Mouse (Mus musculus) cerebral cortex, adult 2 months (tissue): ENCODE results near the gene Ddx19a.

Experiments used
- WGBS: fragments of 180-500 bp; shearing (Covaris S2); methylation state at CpG from one replicate; pipeline ENCODE4 v1.1.7; 2018; 5-methylcytosine and 5-hydroxymethylcytosine counted together

Gene Ddx19a

DNA sequence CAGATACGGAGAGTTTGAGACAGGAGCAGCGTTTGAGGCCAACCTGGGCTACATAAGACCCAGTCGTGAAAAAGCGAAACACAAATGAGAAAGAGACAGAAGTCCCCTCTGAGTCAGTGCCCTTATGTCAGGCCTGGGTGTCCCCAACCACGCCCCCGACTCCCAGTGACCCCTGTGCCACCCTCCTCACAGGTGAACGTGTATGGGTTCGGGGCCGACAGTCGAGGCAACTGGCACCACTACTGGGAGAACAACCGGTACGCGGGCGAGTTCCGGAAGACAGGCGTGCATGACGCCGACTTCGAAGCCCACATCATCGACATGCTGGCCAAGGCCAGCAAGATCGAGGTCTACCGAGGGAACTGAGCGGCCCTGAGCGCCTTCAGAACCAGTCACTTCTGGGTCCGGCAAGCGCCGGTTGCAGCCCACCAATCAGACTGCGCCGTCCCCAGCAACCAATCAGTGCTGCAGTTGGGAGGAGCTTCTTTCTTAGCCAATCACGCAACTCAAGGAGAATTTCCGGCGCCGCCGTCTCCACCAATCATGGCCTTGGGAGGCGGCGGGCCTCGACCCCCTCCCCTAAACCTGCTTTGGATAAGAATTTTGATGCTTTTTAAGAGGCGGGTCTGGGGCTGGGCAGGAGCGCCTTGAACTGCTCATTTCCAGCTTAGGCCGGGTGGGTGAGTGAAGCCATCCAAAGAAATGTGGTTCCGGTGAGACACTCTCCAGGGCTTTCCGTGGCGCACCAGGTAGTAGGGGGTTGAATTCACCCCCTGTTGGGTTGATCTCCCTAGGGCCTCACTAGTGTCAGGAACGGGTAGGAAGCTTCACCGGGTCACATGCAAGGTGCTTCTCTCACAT lies 27.5 kb downstream of the Ddx19a start:
- 13% methylated on average over 45 of the region's 45 CpGs for WGBS

DNA sequence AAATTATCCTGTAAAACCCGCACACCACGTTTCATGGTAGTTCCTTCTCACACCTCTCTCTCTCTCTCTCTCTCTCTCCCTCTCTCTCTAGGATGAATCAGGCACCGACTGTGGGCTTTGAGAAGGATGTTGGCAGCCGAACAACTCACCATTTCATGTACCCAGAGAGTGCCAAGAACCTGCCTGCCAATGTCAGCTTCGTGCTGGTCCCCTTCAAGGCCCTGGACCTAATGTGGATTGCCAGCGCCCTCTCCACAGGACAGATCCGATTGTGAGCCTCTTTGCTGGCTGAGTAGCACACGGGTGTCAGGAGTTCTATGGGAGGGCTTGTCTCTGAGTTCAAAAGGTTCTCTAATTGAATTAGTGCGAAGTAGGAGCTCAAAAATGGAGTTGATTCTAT lies 30.3 kb downstream of the Ddx19a start:
- WGBS, result 37% methylated on average over 9 of the region's 9 CpGs

- WGBS, result 71% methylated on average over 8 of the region's 8 CpGs
Measured at GRCm38 (mm10) chr8:110966586-110966985, 31.0 kb downstream of the Ddx19a start.

DNA sequence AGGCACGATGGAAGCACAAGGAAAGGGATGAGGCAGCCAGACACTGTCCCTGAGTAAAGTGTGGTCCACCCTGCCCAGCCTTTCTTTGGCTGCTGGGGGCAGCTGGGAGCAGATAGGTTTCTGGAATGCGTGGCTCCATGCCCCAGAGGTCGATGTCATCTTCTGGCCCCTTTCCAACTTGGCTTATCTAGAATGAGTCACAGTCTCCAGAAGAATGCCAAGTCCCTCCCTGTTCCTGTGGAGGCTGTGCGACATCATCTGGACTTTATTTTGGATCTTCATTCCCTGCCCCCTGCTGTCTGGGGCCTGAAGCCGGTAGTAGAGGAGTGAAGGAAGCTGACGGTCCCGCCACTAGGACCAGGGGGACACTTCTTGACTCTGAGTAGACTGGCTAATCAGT lies 32.0 kb downstream of the Ddx19a start:
- 10% methylated on average over 7 of the region's 7 CpGs for WGBS

DNA sequence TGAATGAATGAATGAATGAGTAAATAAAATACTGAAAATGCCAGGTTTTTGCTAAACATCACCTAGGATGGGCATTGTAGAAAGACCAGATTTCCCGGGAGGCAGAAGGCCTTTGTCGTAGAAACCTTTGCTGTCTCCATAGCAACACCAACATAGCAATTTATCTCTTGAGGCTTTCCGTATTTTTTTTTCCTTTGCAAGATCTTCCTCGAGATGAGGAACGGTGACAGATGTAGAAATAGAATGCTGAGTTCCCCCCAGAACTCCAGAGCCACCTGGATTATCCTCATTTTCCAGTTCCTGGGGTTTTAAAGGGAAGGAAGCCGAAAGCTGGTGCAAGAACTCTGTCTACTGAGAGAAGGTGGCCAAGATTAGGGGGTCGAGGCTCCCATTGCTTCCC lies 32.9 kb downstream of the Ddx19a start:
- WGBS, result 50% methylated on average over 7 of the region's 7 CpGs

GRCm38 (mm10) chr8:110963051-110963450 lies 34.5 kb downstream of the Ddx19a start:
- WGBS, result 96% methylated on average over 2 of the region's 2 CpGs

DNA sequence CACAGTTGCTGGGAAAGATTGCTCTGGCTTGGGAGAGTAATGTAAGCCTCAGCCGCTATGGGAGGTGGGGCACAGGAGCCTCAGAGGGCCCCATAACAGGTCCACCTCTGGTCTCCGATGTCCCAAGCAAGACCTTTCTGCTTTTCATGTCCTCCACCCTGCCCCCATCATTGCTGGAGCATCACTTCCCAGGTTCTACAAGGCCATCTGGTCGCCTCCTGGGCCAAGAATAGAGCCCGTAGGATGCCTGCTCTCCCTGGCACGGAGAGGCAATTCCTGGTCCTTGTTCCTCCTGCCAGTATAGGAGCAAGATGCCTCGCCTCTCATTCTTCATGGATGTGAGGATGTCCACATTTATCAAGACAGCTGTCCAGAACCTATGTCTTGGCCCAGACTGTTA lies 37.7 kb downstream of the Ddx19a start:
- 75% methylated on average over 6 of the region's 6 CpGs for WGBS

GRCm38 (mm10) chr8:110959071-110959780 lies 38.4 kb downstream of the Ddx19a start:
- WGBS, result 78% methylated on average over 12 of the region's 12 CpGs

DNA sequence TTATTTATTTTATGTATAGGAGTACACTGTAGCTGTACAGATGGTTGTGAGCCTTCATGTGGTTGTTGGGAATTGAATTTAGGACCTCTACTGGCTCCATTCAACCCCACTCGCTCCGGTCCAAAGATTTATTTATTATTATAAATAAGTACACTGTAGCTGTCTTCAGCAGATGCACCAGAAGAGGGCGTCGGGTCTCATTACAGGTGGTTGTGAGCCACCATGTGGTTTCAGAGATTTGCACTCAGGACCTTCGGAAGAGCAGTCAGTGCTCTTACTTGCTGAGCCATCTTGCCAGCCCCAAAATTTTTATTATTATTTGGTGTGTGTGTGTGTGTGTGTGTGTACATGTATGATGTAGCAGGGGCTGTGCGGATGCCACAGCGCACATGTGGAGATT lies 39.0 kb downstream of the Ddx19a start:
- WGBS, result 92% methylated on average over 7 of the region's 7 CpGs

DNA sequence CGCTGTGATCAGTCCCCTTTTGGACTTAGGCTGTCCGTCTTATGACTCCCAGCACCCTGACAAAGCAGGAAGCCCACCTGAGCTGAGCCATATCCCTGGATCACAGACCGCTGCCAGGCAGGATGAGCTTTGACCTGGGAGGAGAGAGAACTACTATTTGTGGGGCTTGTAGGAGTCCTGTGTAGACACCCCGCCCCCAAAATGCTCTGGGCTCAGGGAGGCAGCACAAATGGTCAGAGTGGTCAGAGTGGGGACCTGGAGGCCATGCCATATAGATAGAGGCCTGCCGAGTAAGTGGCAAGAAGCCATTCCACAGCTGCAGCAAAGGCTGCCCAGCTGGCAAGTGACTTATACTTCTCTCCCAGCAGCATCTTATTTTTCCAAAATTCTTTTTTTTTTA lies 39.5 kb downstream of the Ddx19a start:
- 89% methylated on average over 5 of the region's 5 CpGs for WGBS

GRCm38 (mm10) chr8:110957471-110957870 lies 40.1 kb downstream of the Ddx19a start:
- WGBS, result 94% methylated on average over 19 of the region's 19 CpGs

GRCm38 (mm10) chr8:110956619-110957450 lies 40.8 kb downstream of the Ddx19a start:
- WGBS, result 84% methylated on average over 15 of the region's 15 CpGs

- 58% methylated on average over 8 of the region's 8 CpGs for WGBS
Measured at GRCm38 (mm10) chr8:110954776-110955175, 42.8 kb downstream of the Ddx19a start.

GRCm38 (mm10) chr8:110950065-110950484 lies 47.5 kb downstream of the Ddx19a start:
- 50% methylated on average over 17 of the region's 17 CpGs for WGBS

GRCm38 (mm10) chr8:110945716-110946115 lies 51.9 kb downstream of the Ddx19a start:
- WGBS, result 77% methylated on average over 4 of the region's 4 CpGs

- WGBS, result 85% methylated on average over 7 of the region's 7 CpGs
Measured at GRCm38 (mm10) chr8:110944276-110944876, 53.2 kb downstream of the Ddx19a start.

- 35% methylated on average over 10 of the region's 10 CpGs for WGBS
Measured at GRCm38 (mm10) chr8:110941453-110941948, 56.1 kb downstream of the Ddx19a start.

DNA sequence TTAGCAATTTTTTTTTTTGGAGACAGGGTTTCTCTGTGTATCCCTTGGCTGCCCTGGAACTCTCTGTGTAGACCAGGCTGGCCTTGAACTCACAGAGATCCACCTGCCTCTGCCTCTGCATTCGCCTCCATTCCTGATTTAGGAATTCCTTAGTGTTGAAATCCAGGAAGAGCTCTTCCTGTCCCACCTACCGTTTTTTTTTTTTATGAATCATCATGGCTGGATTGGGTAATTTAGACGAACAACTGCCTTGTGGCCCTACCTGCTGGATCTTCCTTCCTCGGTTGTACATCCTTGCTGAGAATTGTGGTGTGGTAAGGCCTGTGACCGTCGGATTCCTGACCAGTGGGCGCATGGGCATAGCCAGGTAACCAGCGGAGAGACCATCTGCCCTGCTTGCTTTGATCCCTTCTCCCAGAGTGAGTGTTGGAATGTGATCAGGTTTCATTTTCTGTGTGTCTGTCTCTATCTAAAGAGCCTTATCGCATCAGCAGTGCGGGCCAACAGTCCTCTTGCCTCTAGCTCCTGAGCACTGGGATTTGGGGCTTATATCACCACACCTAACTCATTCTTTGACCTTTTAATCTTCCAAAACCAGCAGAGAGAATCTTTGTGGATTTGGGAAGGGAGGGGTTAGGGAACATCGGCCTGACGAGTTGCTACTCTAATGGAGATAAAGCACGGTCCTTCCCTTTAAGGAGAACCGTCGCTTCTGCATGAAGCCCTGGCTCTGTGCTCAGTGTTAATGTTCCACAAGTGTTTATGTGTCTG lies 56.7 kb downstream of the Ddx19a start:
- WGBS, result 69% methylated on average over 15 of the region's 15 CpGs

GRCm38 (mm10) chr8:110938882-110939589 lies 58.6 kb downstream of the Ddx19a start:
- 25% methylated on average over 6 of the region's 6 CpGs for WGBS

- 43% methylated on average over 12 of the region's 12 CpGs for WGBS
Measured at GRCm38 (mm10) chr8:110936217-110936616, 61.4 kb downstream of the Ddx19a start.
